In the genomic region with DNA sequence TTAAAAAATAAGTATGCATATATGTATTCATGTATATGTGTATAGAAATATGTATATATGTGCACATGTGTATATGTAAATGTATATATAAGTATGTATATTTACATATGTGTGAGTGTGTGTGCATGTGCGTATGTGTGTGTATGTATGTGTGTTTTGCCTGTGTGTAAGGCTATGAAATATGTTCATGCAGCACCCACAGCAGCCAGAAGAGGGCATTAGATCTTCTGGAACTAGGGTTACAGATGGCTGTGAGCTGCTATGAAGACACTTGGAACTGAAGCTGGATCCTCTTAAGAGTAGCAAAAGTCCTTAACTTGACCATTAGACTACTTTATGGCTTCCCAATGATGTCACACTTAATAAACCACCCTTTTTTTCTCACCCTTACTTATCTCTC, we compare ENCODE assay signal across 13 mouse cellular contexts.
DNase-seq lines count a peak whose midpoint lies in the region; ATAC-seq and TF ChIP-seq lines count a peak whose summit lies in the region.
"Had no signal": no experiment of that assay in that cellular context is flagged by ENCODE, and none has a peak within 500 bp of the region (broad histone marks: within the 10 kb centered on the region; RNA-seq: fewer than 3 reads in every experiment).

No protein-coding gene starts in this region.

- TF ChIP-seq EP300 in lung, postnatal 0 days (IDR thresholded peaks at IDR 0.05): no peak

- H3K27ac ChIP-seq in forebrain, postnatal 0 days (ENCODE audit: low read depth, low read length): no peak overlapping the region
- no peak overlapping the region for H3K27ac ChIP-seq in forebrain, embryonic 13.5 days
- no peak overlapping the region for H3K27ac ChIP-seq in lung, postnatal 0 days (ENCODE audit: low read length)
- H3K27ac ChIP-seq: macrophage; neural tube, embryonic 12.5 days; stomach, embryonic 15.5 days had no signal

- H3K9me3 ChIP-seq in forebrain, postnatal 0 days (ENCODE audit: low read length): no peaks in the 10 kb centered on the region
- no peaks in the 10 kb centered on the region for H3K9me3 ChIP-seq in forebrain, embryonic 13.5 days (replicated peaks)
- no peaks in the 10 kb centered on the region for H3K9me3 ChIP-seq in lung, postnatal 0 days (ENCODE audit: low read length)
- H3K9me3 ChIP-seq: neural tube, embryonic 12.5 days; stomach, embryonic 15.5 days had no signal

- H3K4me2 ChIP-seq in forebrain, postnatal 0 days (ENCODE audit: low read depth): no peak overlapping the region
- H3K4me2 ChIP-seq in forebrain, embryonic 13.5 days: no peak overlapping the region
- no peak overlapping the region for H3K4me2 ChIP-seq in lung, postnatal 0 days (replicated peaks; ENCODE audit: low read depth, low read length)
- H3K4me2 ChIP-seq: neural tube, embryonic 12.5 days; stomach, embryonic 15.5 days had no signal

- H3K36me3 ChIP-seq in forebrain, postnatal 0 days (ENCODE audit: insufficient read depth): no peaks in the 10 kb centered on the region
- H3K36me3 ChIP-seq in forebrain, embryonic 13.5 days (ENCODE audit: poor library complexity, severe bottlenecking): no peaks in the 10 kb centered on the region
- H3K36me3 ChIP-seq in lung, postnatal 0 days (ENCODE audit: insufficient read depth, low read length): no peaks in the 10 kb centered on the region
- H3K36me3 ChIP-seq: neural tube, embryonic 12.5 days; stomach, embryonic 15.5 days had no signal

- ATAC-seq in forebrain, postnatal 0 days: no peak
- ATAC-seq in forebrain, embryonic 13.5 days: no peak
- no peak for ATAC-seq in lung, postnatal 0 days

- no peaks in the 10 kb centered on the region for H3K27me3 ChIP-seq in forebrain, postnatal 0 days (ENCODE audit: insufficient read depth, low read length)
- H3K27me3 ChIP-seq in forebrain, embryonic 13.5 days: no peaks in the 10 kb centered on the region
- H3K27me3 ChIP-seq in lung, postnatal 0 days (replicated peaks; ENCODE audit: insufficient read depth, low read length): no peaks in the 10 kb centered on the region
- H3K27me3 ChIP-seq: neural tube, embryonic 12.5 days; stomach, embryonic 15.5 days had no signal

- WGBS in forebrain, postnatal 0 days: 98% methylated on average over 1 of the region's 1 CpGs
- 97% methylated on average over 1 of the region's 1 CpGs for WGBS in forebrain, embryonic 13.5 days
- WGBS in lung, postnatal 0 days: 97% methylated on average over 1 of the region's 1 CpGs

- no peak for DNase-seq in forebrain, postnatal 0 days
- no peak for DNase-seq in lung, postnatal 0 days (ENCODE audit: low spot score)
- DNase-seq in lung, postnatal 10 days: no peak
- DNase-seq in ZHBTc4 (ENCODE audit: low read depth, low spot score): peak; percentile 38
- peak; percentile 30 for DNase-seq in thymus, postnatal 25 days
- no peak for DNase-seq in right cerebral cortex, postnatal 4 days
- no peak for DNase-seq in adrenal gland, postnatal 10 days
- DNase-seq: gastrocnemius, postnatal 25 days; right cerebral cortex, postnatal 14 days had no signal

- 0 out of 2 replicates have a peak, but pooled peaks have one; percentile 27 for TF ChIP-seq CTCF in forebrain, postnatal 0 days (IDR thresholded peaks at IDR 0.05; ENCODE audit: low read depth)
- TF ChIP-seq CTCF in lung, postnatal 0 days (IDR thresholded peaks at IDR 0.05): peak; percentile 44

- H3K4me3 ChIP-seq in forebrain, postnatal 0 days (ENCODE audit: low read depth, low read length): no peak overlapping the region
- no peak overlapping the region for H3K4me3 ChIP-seq in forebrain, embryonic 13.5 days
- no peak overlapping the region for H3K4me3 ChIP-seq in lung, postnatal 0 days (ENCODE audit: low read depth, low read length)
- H3K4me3 ChIP-seq: neural tube, embryonic 12.5 days; stomach, embryonic 15.5 days had no signal

- H3K4me1 ChIP-seq in forebrain, postnatal 0 days (ENCODE audit: insufficient read depth): no peaks in the 10 kb centered on the region
- no peaks in the 10 kb centered on the region for H3K4me1 ChIP-seq in forebrain, embryonic 13.5 days
- H3K4me1 ChIP-seq in lung, postnatal 0 days (ENCODE audit: insufficient read depth, low read depth, low read length): no peaks in the 10 kb centered on the region
- H3K4me1 ChIP-seq: neural tube, embryonic 12.5 days; stomach, embryonic 15.5 days had no signal

- no peak overlapping the region for H3K9ac ChIP-seq in forebrain, postnatal 0 days
- H3K9ac ChIP-seq in forebrain, embryonic 13.5 days: no peak overlapping the region
- H3K9ac ChIP-seq in lung, postnatal 0 days (replicated peaks; ENCODE audit: low read depth): no peak overlapping the region
- H3K9ac ChIP-seq: neural tube, embryonic 12.5 days; stomach, embryonic 15.5 days had no signal

Comparison
In these comparisons a context has a peak if more than half of its experiments do, and no peak if none do; other contexts are left out.
1. DNase-seq: peak in ZHBTc4 (single experiment) and thymus, postnatal 25 days (single experiment); none in forebrain, postnatal 0 days (single experiment), lung, postnatal 0 days (single experiment), lung, postnatal 10 days (single experiment), right cerebral cortex, postnatal 4 days (single experiment) and adrenal gland, postnatal 10 days (single experiment).